Mouse (Mus musculus) ES-E14 (cell line): Measurements from ENCODE around the gene Slc6a1. TPM values are rescaled to one million over a fixed set of nuclear protein-coding genes. Genes with fewer than 3 reads are reported as not detected.
A peak's percentile ranks its signal among the peaks of the same experiment; 100 is the strongest.

Experiments used
- DNase-seq: peaks from one replicate; pipeline ENCODE4 v3.0.0-alpha.2; 2013; ENCODE audit warnings: low read depth, low spot score
- H3K27ac ChIP-seq: 2 replicates; pipeline ENCODE4 v1.5.1; 2012; ENCODE audit warnings: low read depth, mild to moderate bottlenecking, low read length, moderate library complexity, mixed read lengths; ENCODE audit not compliant: poor library complexity, insufficient read depth, severe bottlenecking
- H3K36me3 ChIP-seq: 2 replicates; pipeline ENCODE4 v1.6.1; 2012; ENCODE audit warnings: mild to moderate bottlenecking, low read length, moderate library complexity, mixed read lengths; ENCODE audit not compliant: control insufficient read depth, poor library complexity, insufficient read depth, severe bottlenecking
- H3K4me1 ChIP-seq, 2 experiments: fragments of 150-350 bp in 1 of 2; sonication (generic) in 1 of 2; 2 replicates each; pipeline ENCODE4 v1.6.1; 2012; ENCODE audit warnings: low read length in 2 of 2, mild to moderate bottlenecking in 1 of 2, mixed read lengths in 1 of 2; ENCODE audit not compliant: control insufficient read depth in 2 of 2, insufficient read depth in 2 of 2, poor library complexity in 1 of 2
- H3K4me3 ChIP-seq, 2 experiments: fragments of 150-350 bp in 1 of 2; sonication (generic) in 1 of 2; 2 replicates each; pipeline ENCODE4 v1.5.1; 2012; ENCODE audit warnings: low read length in 2 of 2, low read depth in 1 of 2, mild to moderate bottlenecking in 1 of 2, mixed read lengths in 1 of 2; ENCODE audit not compliant: insufficient read depth in 1 of 2, poor library complexity in 1 of 2, severe bottlenecking in 1 of 2
- H3K9ac ChIP-seq: 2 replicates; pipeline ENCODE4 v1.6.1; 2012; ENCODE audit warnings: low read depth, mild to moderate bottlenecking, low read length, mixed read lengths; ENCODE audit not compliant: poor library complexity, insufficient read depth, severe bottlenecking
- H3K9me3 ChIP-seq: fragments of 150-350 bp; sonication (generic); 2 replicates; pipeline ENCODE4 v1.6.1; 2012; ENCODE audit warnings: low read depth, mild to moderate bottlenecking, low read length; ENCODE audit not compliant: control insufficient read depth, insufficient read depth
- CHD2 ChIP-seq: IDR thresholded peaks from 2 replicates; pipeline ENCODE4 v1.6.1; 2014; ENCODE audit warnings: mild to moderate bottlenecking, low read depth, low read length, inconsistent platforms
- HCFC1 ChIP-seq: IDR thresholded peaks from 2 replicates; pipeline ENCODE4 v1.6.1; 2012; ENCODE audit warnings: low read length, inconsistent platforms, borderline replicate concordance; ENCODE audit not compliant: insufficient read depth
- MAFK ChIP-seq: IDR thresholded peaks from 2 replicates; pipeline ENCODE4 v1.6.1; 2014; ENCODE audit warnings: mild to moderate bottlenecking, low read depth, low read length, inconsistent platforms; ENCODE audit not compliant: insufficient read depth
- ZC3H11A ChIP-seq: IDR thresholded peaks from 2 replicates; pipeline ENCODE4 v1.6.1; 2012; ENCODE audit warnings: low read depth, mild to moderate bottlenecking, inconsistent platforms, low read length, borderline replicate concordance
- ZNF384 ChIP-seq: IDR thresholded peaks from 2 replicates; pipeline ENCODE4 v1.6.1; 2012; ENCODE audit warnings: low read depth, low read length, inconsistent platforms
- in situ Hi-C, 2 experiments: fragments of 600-800 bp; cut with MboI; formaldehyde crosslinking; loops; one replicate each; pipeline ENCODE4 v1.15.1; 2025; ENCODE audit warnings: low sequenced_read_pairs in 2 of 2, inconsistent platforms in 1 of 2; ENCODE audit not compliant: unreplicated experiment in 2 of 2
- total RNA-seq: library from RNA; depleted of rRNA; stranded (reverse); fragments of 300-350 nt; gene quantifications from 2 replicates; pipeline ENCODE4 v1.2.3, GENCODE M21; 2012

The Slc6a1 gene
- total RNA-seq, 1 experiment: 10.6 TPM

- Histone ChIP-seq H3K4me1 (no peaks in the 10 kb centered on the region), H3K9me3 (no peaks in the 10 kb centered on the region), H3K4me3 (no peak overlapping the region), H3K9ac (no peak overlapping the region), H3K27ac (no peak overlapping the region), H3K36me3 (no peaks in the 10 kb centered on the region)
- DNase-seq: no peak
- in situ Hi-C loops: no loop called here
- TF ChIP-seq ZC3H11A (no peak), MAFK (no peak), ZNF384 (no peak), HCFC1 (no peak), CHD2 (no peak)
Measured at GRCm38 (mm10) chr6:114272279-114272678, 10.2 kb upstream of the Slc6a1 start.

GRCm38 (mm10) chr6:114273997-114274728, 8.3 kb upstream of the Slc6a1 start:
- in situ Hi-C loops: no loop called here
- Histone ChIP-seq H3K9me3 (no peaks in the 10 kb centered on the region), H3K27ac (no peak overlapping the region), H3K4me1 (no peaks in the 10 kb centered on the region), H3K9ac (no peak overlapping the region), H3K36me3 (no peaks in the 10 kb centered on the region), H3K4me3 (no peak overlapping the region)
- no peak for TF ChIP-seq ZC3H11A
- no peak for TF ChIP-seq HCFC1
- TF ChIP-seq CHD2: no peak
- no peak for TF ChIP-seq MAFK
- TF ChIP-seq ZNF384: no peak
- DNase-seq: no peak

- in situ Hi-C loops: no loop called here
- Histone ChIP-seq H3K9me3 (no peaks in the 10 kb centered on the region), H3K27ac (no peak overlapping the region), H3K9ac (no peak overlapping the region), H3K4me3 (no peak overlapping the region), H3K4me1 (no peaks in the 10 kb centered on the region), H3K36me3 (no peaks in the 10 kb centered on the region)
- DNase-seq: no peak
- TF ChIP-seq ZC3H11A: no peak
- no peak for TF ChIP-seq ZNF384
- TF ChIP-seq CHD2: no peak
- TF ChIP-seq HCFC1: no peak
- no peak for TF ChIP-seq MAFK
Measured at GRCm38 (mm10) chr6:114275800-114276199, 6.6 kb upstream of the Slc6a1 start.

- H3K36me3 ChIP-seq: no peaks in the 10 kb centered on the region
- peak overlapping the region; percentile 54 to 68 for H3K4me3 ChIP-seq
- no peaks in the 10 kb centered on the region for H3K9me3 ChIP-seq
- TF ChIP-seq MAFK (no peak), ZC3H11A (no peak), CHD2 (no peak), ZNF384 (no peak), HCFC1 (no peak)
- no peak overlapping the region for H3K9ac ChIP-seq
- H3K4me1 ChIP-seq: peaks cover 0 to 24% of the 10 kb centered on the region in 2 experiments; a peak in 2 of 4 replicates
- in situ Hi-C loops: no loop called here
- no peak for DNase-seq
- no peak overlapping the region for H3K27ac ChIP-seq
Measured at GRCm38 (mm10) chr6:114283278-114283770, 889 bp downstream of the Slc6a1 start.
